Mouse (Mus musculus): ENCODE data around the gene Bmpr2. TPM values are rescaled to one million over a fixed set of nuclear protein-coding genes. Genes with fewer than 3 reads are reported as not detected.

Bmpr2 gene
- total and polyA plus RNA-seq, 3 experiments: 8.2 to 45.4 (median 40.4) TPM

DNA sequence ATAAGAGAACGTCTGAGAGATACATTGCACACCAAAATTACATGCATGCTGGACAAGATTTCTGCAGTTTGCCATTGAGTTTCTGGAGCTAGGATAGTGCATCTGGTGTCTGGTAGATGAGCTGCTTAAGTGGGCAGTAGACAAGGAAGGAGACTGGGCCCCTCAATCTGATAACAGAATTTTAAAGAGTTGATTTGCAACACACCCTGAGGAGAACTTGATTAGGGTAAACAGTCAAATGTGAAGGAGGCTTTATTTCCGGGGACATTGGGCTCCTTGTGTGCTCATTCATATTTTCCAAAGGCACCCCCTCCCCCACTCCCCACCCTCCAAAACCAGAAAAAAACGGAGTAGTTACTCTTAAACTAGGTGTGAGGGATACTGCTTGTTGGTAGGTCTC, 151.6 kb downstream of the Bmpr2 start:
- 49% methylated on average over 3 of the region's 3 CpGs for WGBS
- intact Hi-C loops (cut with DNase I): loop anchor here (2.0 to 5.0 kb wide), 2 partner anchors 16 to 48 kb away; no protein-coding TSS in a partner anchor
- DNase-seq: no peak
- peaks cover 8% of the 10 kb centered on the region for H3K4me1 ChIP-seq (ENCODE audit: control insufficient read depth, insufficient read depth, low read length)
- H3K27ac ChIP-seq: peak overlapping the region; percentile 95
- H3K27me3 ChIP-seq (ENCODE audit: control insufficient read depth, insufficient read depth, low read length): no peaks in the 10 kb centered on the region
- TF ChIP-seq CTCF (IDR thresholded peaks at IDR 0.05) (no peak), EP300 (IDR thresholded peaks at IDR 0.05; ENCODE audit: insufficient read depth, low read depth, low read length) (no peak), POLR2A (IDR thresholded peaks at IDR 0.05; ENCODE audit: insufficient read depth, low read depth, low read length) (no peak)
- H3K36me3 ChIP-seq (ENCODE audit: control insufficient read depth, insufficient read depth, low read length): peaks cover 13% of the 10 kb centered on the region
- peak overlapping the region; percentile 13; the same call in 1 of the 2 replicates for H3K9ac ChIP-seq (ENCODE audit: low read depth, low read length)
- peak overlapping the region; percentile 80 for H3K4me3 ChIP-seq
- H3K79me2 ChIP-seq (replicated peaks; ENCODE audit: control insufficient read depth, insufficient read depth, low read length): peaks cover 7% of the 10 kb centered on the region

DNA sequence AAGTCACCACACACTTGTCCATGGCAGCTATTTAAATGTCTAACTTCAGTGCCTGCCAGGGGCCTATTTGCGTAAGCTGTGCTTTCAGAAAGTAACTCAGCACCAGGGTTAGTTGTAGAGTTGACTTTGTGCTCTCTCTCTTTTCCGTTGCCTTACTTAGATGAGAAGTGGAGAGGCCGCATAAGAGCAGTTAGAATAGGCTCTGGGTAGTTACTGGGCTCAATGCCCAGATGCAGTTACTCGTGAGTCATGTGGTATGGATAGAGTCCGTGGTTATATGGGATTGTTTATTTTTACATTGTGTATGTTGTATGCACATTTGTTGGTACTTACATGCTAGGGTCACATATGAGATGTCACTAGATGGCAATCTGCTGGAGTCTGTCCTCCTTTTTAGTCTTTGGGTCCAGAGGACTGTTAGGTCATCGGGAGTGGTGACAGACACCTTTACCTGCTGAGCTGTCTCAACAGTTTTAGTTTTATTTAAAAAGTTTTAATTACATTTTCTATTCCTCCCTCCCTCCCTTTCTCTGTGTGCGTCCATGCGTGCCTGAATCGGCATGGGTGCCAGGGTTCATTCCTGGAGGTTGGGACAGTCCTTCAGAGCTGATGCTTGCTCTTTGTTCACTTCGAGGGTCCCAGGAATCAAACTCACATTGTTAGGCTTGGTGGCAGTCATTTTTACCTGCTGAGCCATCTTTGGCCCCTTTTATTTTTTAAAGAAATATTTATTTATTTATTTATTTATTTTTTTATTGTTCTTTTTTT, 152.8 kb downstream of the Bmpr2 start:
- Histone ChIP-seq H3K27ac (peak overlapping the region; percentile 8), H3K4me1 (ENCODE audit: control insufficient read depth, insufficient read depth, low read length) (peaks cover 8% of the 10 kb centered on the region), H3K4me3 (peak overlapping the region; percentile 3; the same call in 1 of the 2 replicates), H3K79me2 (replicated peaks; ENCODE audit: control insufficient read depth, insufficient read depth, low read length) (peaks cover 7% of the 10 kb centered on the region), H3K27me3 (ENCODE audit: control insufficient read depth, insufficient read depth, low read length) (no peaks in the 10 kb centered on the region), H3K36me3 (ENCODE audit: control insufficient read depth, insufficient read depth, low read length) (peaks cover 13% of the 10 kb centered on the region), H3K9ac (ENCODE audit: low read depth, low read length) (peak overlapping the region; percentile 47; the same call in 1 of the 2 replicates)
- DNase-seq: peak in 1 of 2 experiments; percentile 16
- WGBS: 48% methylated on average over 10 of the region's 10 CpGs
- intact Hi-C loops (cut with DNase I): loop anchor here (2.0 to 5.0 kb wide), 2 partner anchors 15 to 46 kb away; no protein-coding TSS in a partner anchor
- no peak for TF ChIP-seq CTCF (IDR thresholded peaks at IDR 0.05)
- TF ChIP-seq POLR2A (IDR thresholded peaks at IDR 0.05; ENCODE audit: insufficient read depth, low read depth, low read length): no peak
- no peak for TF ChIP-seq EP300 (IDR thresholded peaks at IDR 0.05; ENCODE audit: insufficient read depth, low read depth, low read length)

GRCm38 (mm10) chr1:59917401-59917800, 154.2 kb downstream of the Bmpr2 start:
- no peak for DNase-seq
- H3K4me1 ChIP-seq (ENCODE audit: control insufficient read depth, insufficient read depth, low read length): peaks cover 8% of the 10 kb centered on the region
- peaks cover 7% of the 10 kb centered on the region for H3K79me2 ChIP-seq (replicated peaks; ENCODE audit: control insufficient read depth, insufficient read depth, low read length)
- intact Hi-C loops (cut with DNase I): loop anchor here (5.0 kb wide), 1 partner anchor 45 kb away; no protein-coding TSS in a partner anchor
- WGBS: 76% methylated on average over 3 of the region's 3 CpGs
- no peak overlapping the region for H3K4me3 ChIP-seq
- H3K36me3 ChIP-seq (ENCODE audit: control insufficient read depth, insufficient read depth, low read length): peaks cover 13% of the 10 kb centered on the region
- H3K27me3 ChIP-seq (ENCODE audit: control insufficient read depth, insufficient read depth, low read length): no peaks in the 10 kb centered on the region
- H3K27ac ChIP-seq: no peak overlapping the region
- no peak overlapping the region for H3K9ac ChIP-seq (ENCODE audit: low read depth, low read length)
- no peak for TF ChIP-seq CTCF (IDR thresholded peaks at IDR 0.05)
- no peak for TF ChIP-seq POLR2A (IDR thresholded peaks at IDR 0.05; ENCODE audit: insufficient read depth, low read depth, low read length)
- TF ChIP-seq EP300 (IDR thresholded peaks at IDR 0.05; ENCODE audit: insufficient read depth, low read depth, low read length): no peak

DNA sequence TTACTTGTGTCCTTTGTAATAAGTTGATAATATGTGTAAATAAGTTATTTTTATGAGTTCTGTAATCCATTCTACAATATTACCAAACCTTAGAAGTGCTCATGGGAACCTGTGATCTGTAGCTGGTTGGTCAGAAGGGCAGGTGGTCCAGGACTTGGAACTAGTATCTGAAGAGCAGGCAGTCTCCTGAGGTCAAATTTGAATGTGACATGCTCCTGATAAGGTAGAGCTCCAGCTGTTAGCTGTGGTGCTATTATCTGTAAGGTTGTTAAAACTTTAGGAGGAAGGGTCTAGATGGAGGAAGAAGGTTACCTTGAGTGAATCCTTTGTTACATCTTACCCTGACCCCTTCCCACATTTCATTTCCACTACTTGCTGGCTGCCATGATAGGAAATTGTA, 154.9 kb downstream of the Bmpr2 start:
- H3K27me3 ChIP-seq (ENCODE audit: control insufficient read depth, insufficient read depth, low read length): no peaks in the 10 kb centered on the region
- intact Hi-C loops (cut with DNase I): loop anchor here (5.0 kb wide), 1 partner anchor 44 kb away; no protein-coding TSS in a partner anchor
- peaks cover 8% of the 10 kb centered on the region for H3K4me1 ChIP-seq (ENCODE audit: control insufficient read depth, insufficient read depth, low read length)
- peaks cover 13% of the 10 kb centered on the region for H3K36me3 ChIP-seq (ENCODE audit: control insufficient read depth, insufficient read depth, low read length)
- no peak overlapping the region for H3K27ac ChIP-seq
- no peak overlapping the region for H3K9ac ChIP-seq (ENCODE audit: low read depth, low read length)
- no peak for DNase-seq
- TF ChIP-seq POLR2A (IDR thresholded peaks at IDR 0.05; ENCODE audit: insufficient read depth, low read depth, low read length) (no peak), CTCF (IDR thresholded peaks at IDR 0.05) (no peak), EP300 (IDR thresholded peaks at IDR 0.05; ENCODE audit: insufficient read depth, low read depth, low read length) (no peak)
- H3K79me2 ChIP-seq (replicated peaks; ENCODE audit: control insufficient read depth, insufficient read depth, low read length): peaks cover 6% of the 10 kb centered on the region
- no peak overlapping the region for H3K4me3 ChIP-seq

DNA sequence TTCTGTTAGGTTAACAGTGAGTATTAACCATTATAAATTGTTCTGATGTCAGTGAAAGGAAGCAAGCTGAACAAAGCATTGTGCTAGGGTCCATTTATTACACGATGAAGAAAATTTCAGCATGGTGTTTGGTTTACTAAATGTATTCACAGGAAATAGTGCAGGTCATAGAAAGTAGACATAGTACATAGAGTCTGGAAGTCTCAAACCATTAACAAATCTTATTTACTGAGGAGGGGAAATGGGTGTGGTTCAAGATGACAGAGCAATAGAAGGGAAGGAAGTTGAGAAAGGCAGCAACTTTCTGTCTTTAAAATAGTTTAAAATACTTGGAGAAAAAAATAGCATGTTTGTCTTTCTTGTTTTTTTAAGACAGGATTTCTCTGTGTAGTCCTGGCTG, 160.0 kb downstream of the Bmpr2 start:
- H3K27ac ChIP-seq: peak overlapping the region; percentile 66
- TF ChIP-seq EP300 (IDR thresholded peaks at IDR 0.05; ENCODE audit: insufficient read depth, low read depth, low read length) (no peak), POLR2A (IDR thresholded peaks at IDR 0.05; ENCODE audit: insufficient read depth, low read depth, low read length) (no peak), CTCF (IDR thresholded peaks at IDR 0.05) (no peak)
- H3K9ac ChIP-seq (ENCODE audit: low read depth, low read length): no peak overlapping the region
- no peak for DNase-seq
- H3K36me3 ChIP-seq (ENCODE audit: control insufficient read depth, insufficient read depth, low read length): peaks cover 3% of the 10 kb centered on the region
- H3K27me3 ChIP-seq (ENCODE audit: control insufficient read depth, insufficient read depth, low read length): no peaks in the 10 kb centered on the region
- H3K79me2 ChIP-seq (replicated peaks; ENCODE audit: control insufficient read depth, insufficient read depth, low read length): peaks cover 9% of the 10 kb centered on the region
- no peak overlapping the region for H3K4me3 ChIP-seq
- H3K4me1 ChIP-seq (ENCODE audit: control insufficient read depth, insufficient read depth, low read length): peaks cover 2% of the 10 kb centered on the region
- intact Hi-C loops (cut with DNase I): no loop called here
- WGBS: 57% methylated on average over 1 of the region's 1 CpGs

GRCm38 (mm10) chr1:59923673-59924072, 160.5 kb downstream of the Bmpr2 start:
- H3K79me2 ChIP-seq (replicated peaks; ENCODE audit: control insufficient read depth, insufficient read depth, low read length): peaks cover 8% of the 10 kb centered on the region
- WGBS: 73% methylated on average over 1 of the region's 1 CpGs
- H3K27ac ChIP-seq: peak overlapping the region; percentile 66
- peaks cover 2% of the 10 kb centered on the region for H3K4me1 ChIP-seq (ENCODE audit: control insufficient read depth, insufficient read depth, low read length)
- no peak for DNase-seq
- H3K4me3 ChIP-seq: no peak overlapping the region
- peaks cover 2% of the 10 kb centered on the region for H3K36me3 ChIP-seq (ENCODE audit: control insufficient read depth, insufficient read depth, low read length)
- TF ChIP-seq CTCF (IDR thresholded peaks at IDR 0.05) (no peak), EP300 (IDR thresholded peaks at IDR 0.05; ENCODE audit: insufficient read depth, low read depth, low read length) (no peak), POLR2A (IDR thresholded peaks at IDR 0.05; ENCODE audit: insufficient read depth, low read depth, low read length) (no peak)
- intact Hi-C loops (cut with DNase I): no loop called here
- no peak overlapping the region for H3K9ac ChIP-seq (ENCODE audit: low read depth, low read length)
- H3K27me3 ChIP-seq (ENCODE audit: control insufficient read depth, insufficient read depth, low read length): no peaks in the 10 kb centered on the region

All from heart, adult 2 months (tissue).